Mouse (Mus musculus) ES-E14 (cell line): ENCODE data around the gene Phf10. TPM values are rescaled to one million over a fixed set of nuclear protein-coding genes. Genes with fewer than 3 reads are reported as not detected.
"Not testable (repeated sequence)": the region's sequence is repeated elsewhere in the genome, so short reads cannot be mapped to it uniquely, and the experiment has no call there.

Experiments
- DNase-seq: peaks from one replicate; pipeline ENCODE4 v3.0.0-alpha.2; 2013; ENCODE audit warnings: low read depth, low spot score
- H3K27ac ChIP-seq: 2 replicates; pipeline ENCODE4 v1.5.1; 2012; ENCODE audit warnings: low read depth, mild to moderate bottlenecking, low read length, moderate library complexity, mixed read lengths; ENCODE audit not compliant: poor library complexity, insufficient read depth, severe bottlenecking
- H3K36me3 ChIP-seq: 2 replicates; pipeline ENCODE4 v1.6.1; 2012; ENCODE audit warnings: mild to moderate bottlenecking, low read length, moderate library complexity, mixed read lengths; ENCODE audit not compliant: control insufficient read depth, poor library complexity, insufficient read depth, severe bottlenecking
- H3K4me1 ChIP-seq, 2 experiments: fragments of 150-350 bp in 1 of 2; sonication (generic) in 1 of 2; 2 replicates each; pipeline ENCODE4 v1.6.1; 2012; ENCODE audit warnings: low read length in 2 of 2, mild to moderate bottlenecking in 1 of 2, mixed read lengths in 1 of 2; ENCODE audit not compliant: control insufficient read depth in 2 of 2, insufficient read depth in 2 of 2, poor library complexity in 1 of 2
- H3K4me3 ChIP-seq, 2 experiments: fragments of 150-350 bp in 1 of 2; sonication (generic) in 1 of 2; 2 replicates each; pipeline ENCODE4 v1.5.1; 2012; ENCODE audit warnings: low read length in 2 of 2, low read depth in 1 of 2, mild to moderate bottlenecking in 1 of 2, mixed read lengths in 1 of 2; ENCODE audit not compliant: insufficient read depth in 1 of 2, poor library complexity in 1 of 2, severe bottlenecking in 1 of 2
- H3K9ac ChIP-seq: 2 replicates; pipeline ENCODE4 v1.6.1; 2012; ENCODE audit warnings: low read depth, mild to moderate bottlenecking, low read length, mixed read lengths; ENCODE audit not compliant: poor library complexity, insufficient read depth, severe bottlenecking
- H3K9me3 ChIP-seq: fragments of 150-350 bp; sonication (generic); 2 replicates; pipeline ENCODE4 v1.6.1; 2012; ENCODE audit warnings: low read depth, mild to moderate bottlenecking, low read length; ENCODE audit not compliant: control insufficient read depth, insufficient read depth
- CHD2 ChIP-seq: IDR thresholded peaks from 2 replicates; pipeline ENCODE4 v1.6.1; 2014; ENCODE audit warnings: mild to moderate bottlenecking, low read depth, low read length, inconsistent platforms
- HCFC1 ChIP-seq: IDR thresholded peaks from 2 replicates; pipeline ENCODE4 v1.6.1; 2012; ENCODE audit warnings: low read length, inconsistent platforms, borderline replicate concordance; ENCODE audit not compliant: insufficient read depth
- MAFK ChIP-seq: IDR thresholded peaks from 2 replicates; pipeline ENCODE4 v1.6.1; 2014; ENCODE audit warnings: mild to moderate bottlenecking, low read depth, low read length, inconsistent platforms; ENCODE audit not compliant: insufficient read depth
- ZC3H11A ChIP-seq: IDR thresholded peaks from 2 replicates; pipeline ENCODE4 v1.6.1; 2012; ENCODE audit warnings: low read depth, mild to moderate bottlenecking, inconsistent platforms, low read length, borderline replicate concordance
- ZNF384 ChIP-seq: IDR thresholded peaks from 2 replicates; pipeline ENCODE4 v1.6.1; 2012; ENCODE audit warnings: low read depth, low read length, inconsistent platforms
- in situ Hi-C, 2 experiments: fragments of 600-800 bp; cut with MboI; formaldehyde crosslinking; loops; one replicate each; pipeline ENCODE4 v1.15.1; 2025; ENCODE audit warnings: low sequenced_read_pairs in 2 of 2, inconsistent platforms in 1 of 2; ENCODE audit not compliant: unreplicated experiment in 2 of 2
- total RNA-seq: library from RNA; depleted of rRNA; stranded (reverse); fragments of 300-350 nt; gene quantifications from 2 replicates; pipeline ENCODE4 v1.2.3, GENCODE M21; 2012; rRNA removed

Gene Phf10
- total RNA-seq, 1 experiment: 65.6 TPM

DNA sequence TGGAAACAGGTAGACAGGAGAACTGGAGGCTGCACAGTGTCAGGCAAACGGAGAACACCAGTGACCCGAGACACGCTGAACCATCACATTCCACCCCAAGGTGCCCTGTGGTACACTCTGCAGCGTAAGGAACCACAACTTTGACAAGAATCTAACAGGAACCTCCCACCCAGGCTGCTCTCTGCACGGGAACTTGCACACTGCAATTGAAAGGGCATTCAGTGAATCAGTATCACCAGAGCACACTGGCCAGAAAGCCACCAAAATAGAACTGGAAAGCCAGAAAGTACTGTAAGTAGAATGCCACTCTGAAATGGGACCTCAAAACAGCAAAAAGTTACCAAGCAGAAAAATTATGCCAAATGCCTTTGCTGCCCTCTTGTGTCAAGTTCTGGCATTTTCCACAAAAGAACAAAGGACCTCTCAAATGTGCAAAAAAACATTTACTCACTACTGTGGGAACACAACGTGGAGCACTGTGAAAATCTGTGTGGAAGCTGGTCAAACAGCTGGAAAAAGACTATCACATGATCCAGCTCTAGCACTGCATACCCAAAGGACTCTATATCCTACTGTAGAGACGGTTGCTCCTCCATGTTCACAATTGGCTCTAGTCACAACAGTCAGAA is 56.3 kb downstream of the Phf10 start:
- no peaks in the 10 kb centered on the region for H3K36me3 ChIP-seq
- H3K9me3 ChIP-seq: no peaks in the 10 kb centered on the region
- no peaks in the 10 kb centered on the region for H3K4me1 ChIP-seq
- TF ChIP-seq CHD2 (no peak), HCFC1 (no peak), MAFK (no peak), ZNF384 (peak; percentile 56; the same call in 1 of the 2 replicates), ZC3H11A (peak; percentile 98)
- in situ Hi-C loops: loop anchor here (10.0 kb wide), 3 partner anchors 360 to 670 kb away; no protein-coding TSS in a partner anchor
- no peak overlapping the region for H3K27ac ChIP-seq
- DNase-seq: peak; percentile 61
- H3K4me3 ChIP-seq: no peak overlapping the region
- no peak overlapping the region for H3K9ac ChIP-seq

DNA sequence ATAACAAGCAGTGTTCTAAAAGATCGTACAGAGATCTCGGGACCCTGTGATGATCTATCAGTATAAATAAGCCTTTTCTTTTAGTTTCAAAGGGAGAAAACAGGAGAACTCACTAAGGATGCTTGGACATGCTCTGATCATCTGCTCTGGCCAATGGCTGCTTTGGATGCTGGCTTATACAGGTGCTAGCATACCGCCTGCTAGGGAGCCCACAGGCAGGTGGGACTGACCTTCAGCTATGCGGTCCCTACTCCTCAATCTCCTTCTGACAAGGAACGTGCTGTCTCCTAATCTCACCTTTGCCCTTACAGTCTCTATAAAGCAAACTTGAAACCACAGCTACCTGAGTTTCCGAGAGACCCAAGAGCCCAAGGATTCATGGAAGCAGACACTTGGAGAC is 56.9 kb downstream of the Phf10 start:
- H3K4me3 ChIP-seq: no peak overlapping the region
- H3K27ac ChIP-seq: no peak overlapping the region
- TF ChIP-seq ZC3H11A (no peak), ZNF384 (no peak), CHD2 (no peak), HCFC1 (no peak), MAFK (no peak)
- H3K9ac ChIP-seq: no peak overlapping the region
- no peak for DNase-seq
- no peaks in the 10 kb centered on the region for H3K9me3 ChIP-seq
- no peaks in the 10 kb centered on the region for H3K4me1 ChIP-seq
- in situ Hi-C loops: loop anchor here (10.0 kb wide), 3 partner anchors 359 to 669 kb away; no protein-coding TSS in a partner anchor
- no peaks in the 10 kb centered on the region for H3K36me3 ChIP-seq

DNA sequence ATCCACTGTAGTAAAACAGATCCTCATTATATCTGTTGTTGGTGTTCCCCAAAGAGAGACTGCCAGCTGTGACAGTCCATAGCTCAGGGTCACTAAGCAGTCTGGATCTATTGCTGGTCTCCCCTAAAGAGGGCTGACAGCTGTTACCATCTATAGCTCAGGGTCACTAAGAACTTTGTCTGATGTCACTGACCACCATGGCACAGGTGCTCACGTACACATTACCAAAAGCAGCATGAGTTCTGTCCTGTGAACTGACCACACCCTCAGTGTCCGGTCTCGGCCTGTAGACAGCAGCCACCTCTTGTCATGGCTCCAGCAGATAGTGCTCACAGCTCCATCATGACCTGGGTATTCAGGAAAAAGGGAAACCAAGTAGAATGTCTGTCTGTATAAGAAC is 57.9 kb downstream of the Phf10 start:
- in situ Hi-C loops: loop anchor here (10.0 kb wide), 3 partner anchors 358 to 668 kb away; no protein-coding TSS in a partner anchor
- no peaks in the 10 kb centered on the region for H3K9me3 ChIP-seq
- H3K9ac ChIP-seq: no peak overlapping the region
- no peaks in the 10 kb centered on the region for H3K36me3 ChIP-seq
- H3K27ac ChIP-seq: no peak overlapping the region
- TF ChIP-seq CHD2: no peak
- TF ChIP-seq HCFC1: no peak
- TF ChIP-seq ZC3H11A: no peak
- TF ChIP-seq ZNF384: no peak
- TF ChIP-seq MAFK: no peak
- no peak for DNase-seq
- no peaks in the 10 kb centered on the region for H3K4me1 ChIP-seq
- H3K4me3 ChIP-seq: no peak overlapping the region

DNA sequence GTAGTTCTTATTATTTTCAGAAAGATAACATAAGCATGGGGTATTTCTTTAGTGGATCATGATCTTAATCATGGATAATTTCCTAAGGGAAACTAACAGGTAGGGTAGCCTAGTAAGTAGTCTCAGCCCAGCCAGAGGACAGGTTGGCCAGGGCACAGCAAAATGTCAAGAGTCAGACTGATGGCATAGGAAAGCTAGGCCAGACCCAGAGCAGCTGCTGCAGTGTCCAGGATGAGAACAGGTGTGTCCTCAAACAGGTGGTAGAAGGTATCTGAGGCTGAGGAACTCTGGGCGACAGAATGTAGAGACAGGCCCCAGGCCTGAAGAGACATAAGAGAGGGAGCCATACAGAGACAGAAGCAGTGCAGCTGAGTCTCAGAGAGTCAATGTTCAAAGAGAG is 62.1 kb downstream of the Phf10 start:
- no peaks in the 10 kb centered on the region for H3K36me3 ChIP-seq
- H3K4me1 ChIP-seq: no peaks in the 10 kb centered on the region
- no peaks in the 10 kb centered on the region for H3K9me3 ChIP-seq
- in situ Hi-C loops: no loop called here
- no peak overlapping the region for H3K9ac ChIP-seq
- no peak overlapping the region for H3K4me3 ChIP-seq
- TF ChIP-seq MAFK (no peak), ZNF384 (no peak), HCFC1 (no peak), CHD2 (no peak), ZC3H11A (no peak)
- no peak for DNase-seq
- no peak overlapping the region for H3K27ac ChIP-seq

DNA sequence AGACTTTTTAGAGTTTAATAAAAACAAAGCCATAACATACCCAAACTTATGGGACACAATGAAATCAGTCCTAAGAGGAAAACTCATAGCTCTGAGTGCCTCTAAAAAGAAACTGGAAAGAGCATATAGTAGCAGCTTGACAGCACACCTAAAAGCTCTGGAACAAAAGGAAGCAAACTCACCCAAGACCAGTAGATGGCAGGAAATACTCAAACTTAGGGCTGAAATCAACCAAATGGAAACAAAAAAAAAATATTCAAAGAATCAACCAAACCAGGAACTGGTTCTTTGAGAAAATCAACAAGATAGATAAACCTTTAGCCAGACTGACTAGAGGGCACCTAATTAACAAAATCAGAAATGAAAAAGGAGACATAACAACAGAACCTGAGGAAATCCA is 66.0 kb downstream of the Phf10 start:
- DNase-seq, H3K4me3 ChIP-seq, H3K36me3 ChIP-seq, H3K4me1 ChIP-seq, in situ Hi-C loops, H3K9me3 ChIP-seq, H3K27ac ChIP-seq, H3K9ac ChIP-seq: not testable (repeated sequence)

Other genes starting within 250 kb of the Phf10 start
- 1.9 and 2.0 TPM in 2 replicates for gene Wdr27, start 18.1 kb downstream of the Phf10 start, total RNA-seq
- gene 1600012H06Rik, start 18.1 kb downstream of the Phf10 start, total RNA-seq: 29.7 and 34.7 TPM in 2 replicates
- 39.7 and 41.3 TPM in 2 replicates for gene 9030025P20Rik, start 17.2 kb upstream of the Phf10 start, total RNA-seq
- 0.45 and 0.95 TPM in 2 replicates for gene Gm3417, start 17.5 kb upstream of the Phf10 start, total RNA-seq
- 10.3 and 12.0 TPM in 2 replicates for gene Gm3435, start 48.9 kb upstream of the Phf10 start, total RNA-seq
- gene Ermard, start 79.9 kb upstream of the Phf10 start, total RNA-seq: 107 and 114 TPM in 2 replicates
- gene Tcte3, start 80.2 kb upstream of the Phf10 start, total RNA-seq: 2.6 and 5.4 TPM in 2 replicates
- 17.7 and 18.0 TPM in 2 replicates for gene Gm3448, start 80.3 kb upstream of the Phf10 start, total RNA-seq